Mouse (Mus musculus) layer of hippocampus, postnatal 10 days (tissue): ENCODE measurements at regions not wholly inside any gene's neighbourhood (a gene's known extent, or its start where the extent isn't known, plus 50 kb on each side); places are given as distances from the start of the nearest gene placed in this dataset.

Experiments used
- DNase-seq, 2 experiments: peaks; one replicate each; pipeline ENCODE4 v3.0.0; 2021; ENCODE audit warnings: low spot score in 2 of 2

GRCm38 (mm10) chr4:66478601-66479217, 74.3 kb upstream of the Astn2 start:
- DNase-seq, result no peak
